Mouse (Mus musculus) kidney, adult 11 months (tissue): ENCODE data around the gene Gm20894.
"Not testable (repeated sequence)": the region's sequence is repeated elsewhere in the genome, so short reads cannot be mapped to it uniquely, and the experiment has no call there.

ENCODE experiments used
- DNase-seq: peaks from one replicate; pipeline ENCODE4 v3.0.0; 2022

Gm20894 gene

DNA sequence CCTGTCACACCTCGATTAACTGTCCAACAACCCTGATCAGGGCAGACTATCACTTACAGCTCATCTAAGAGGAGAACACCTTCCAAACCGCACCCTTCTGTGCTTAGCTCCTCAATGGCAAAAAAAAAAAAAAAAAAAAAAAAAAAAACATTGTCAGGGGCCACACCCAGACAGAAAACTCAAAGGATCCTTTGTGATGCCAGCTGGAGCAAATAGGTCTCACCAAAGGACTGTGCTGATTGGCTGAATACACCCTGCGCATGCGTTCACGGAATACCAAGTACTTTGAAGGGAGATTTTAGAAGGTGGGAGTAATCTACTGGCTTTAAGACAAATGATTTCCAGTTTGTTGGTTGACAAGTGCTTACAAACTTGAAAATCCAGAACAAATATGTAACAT, at the start of gene Gm20894:
Gene Gm20894, minus strand, starts transcription at position 101 of the 400 bp plus-strand sequence.
- not testable (repeated sequence) for DNase-seq
